Mouse (Mus musculus): Measurements from ENCODE around the gene Nrbf2. TPM values are rescaled to one million over a fixed set of nuclear protein-coding genes. Genes with fewer than 3 reads are reported as not detected.
A peak's percentile ranks its signal among the peaks of the same experiment; 100 is the strongest.

Nrbf2 gene
- polyA plus RNA-seq, 1 experiment from 2014 or later, result 40.5 TPM

GRCm38 (mm10) chr10:67284761-67285175 lies 337 bp downstream of the Nrbf2 start:
- WGBS, result 0% methylated on average over 6 of the region's 41 CpGs
- ATAC-seq (ENCODE audit: low read depth) (peak; percentile 64), DNase-seq (ENCODE audit: low spot score) (peak; percentile 13)
- Histone ChIP-seq H3K27ac (replicated peaks; ENCODE audit: low read depth, low read length) (peak overlapping the region; percentile 83), H3K4me2 (ENCODE audit: low read depth, low read length) (peak overlapping the region; percentile 84), H3K9ac (ENCODE audit: low read depth, low read length) (peak overlapping the region; percentile 91), H3K27me3 (replicated peaks; ENCODE audit: control insufficient read depth, insufficient read depth, low read length) (no peaks in the 10 kb centered on the region), H3K9me3 (ENCODE audit: control insufficient read depth, low read length) (no peaks in the 10 kb centered on the region), H3K36me3 (ENCODE audit: control insufficient read depth, insufficient read depth, low read length) (no peaks in the 10 kb centered on the region), H3K4me3 (ENCODE audit: low read depth, low read length) (peak overlapping the region; percentile 91), H3K4me1 (ENCODE audit: control insufficient read depth, insufficient read depth, low read length) (peaks cover 10% of the 10 kb centered on the region)

GRCm38 (mm10) chr10:67284311-67284710 lies 794 bp downstream of the Nrbf2 start:
- Histone ChIP-seq H3K9me3 (ENCODE audit: control insufficient read depth, low read length) (no peaks in the 10 kb centered on the region), H3K36me3 (ENCODE audit: control insufficient read depth, insufficient read depth, low read length) (no peaks in the 10 kb centered on the region), H3K4me1 (ENCODE audit: control insufficient read depth, insufficient read depth, low read length) (peaks cover 10% of the 10 kb centered on the region), H3K9ac (ENCODE audit: low read depth, low read length) (peak overlapping the region; percentile 91), H3K27me3 (replicated peaks; ENCODE audit: control insufficient read depth, insufficient read depth, low read length) (no peaks in the 10 kb centered on the region), H3K4me3 (ENCODE audit: low read depth, low read length) (peak overlapping the region; percentile 91), H3K4me2 (ENCODE audit: low read depth, low read length) (peak overlapping the region; percentile 84), H3K27ac (replicated peaks; ENCODE audit: low read depth, low read length) (peak overlapping the region; percentile 83; the same call in 1 of the 2 replicates)
- peak; percentile 30 for DNase-seq (ENCODE audit: low spot score)
- ATAC-seq (ENCODE audit: low read depth), result no peak
- WGBS, result 2% methylated on average over 10 of the region's 10 CpGs

GRCm38 (mm10) chr10:67283516-67283915 lies 1.6 kb downstream of the Nrbf2 start:
- Histone ChIP-seq H3K4me2 (ENCODE audit: low read depth, low read length) (peak overlapping the region; percentile 84), H3K27me3 (replicated peaks; ENCODE audit: control insufficient read depth, insufficient read depth, low read length) (no peaks in the 10 kb centered on the region), H3K9ac (ENCODE audit: low read depth, low read length) (peak overlapping the region; percentile 91), H3K27ac (replicated peaks; ENCODE audit: low read depth, low read length) (no peak overlapping the region), H3K4me3 (ENCODE audit: low read depth, low read length) (peak overlapping the region; percentile 91), H3K36me3 (ENCODE audit: control insufficient read depth, insufficient read depth, low read length) (no peaks in the 10 kb centered on the region), H3K9me3 (ENCODE audit: control insufficient read depth, low read length) (no peaks in the 10 kb centered on the region), H3K4me1 (ENCODE audit: control insufficient read depth, insufficient read depth, low read length) (peaks cover 10% of the 10 kb centered on the region)
- ATAC-seq (ENCODE audit: low read depth) (no peak), DNase-seq (ENCODE audit: low spot score) (no peak)
- WGBS, result 84% methylated on average over 9 of the region's 9 CpGs

GRCm38 (mm10) chr10:67282531-67282930 lies 2.6 kb downstream of the Nrbf2 start:
- Histone ChIP-seq H3K4me3 (ENCODE audit: low read depth, low read length) (no peak overlapping the region), H3K9me3 (ENCODE audit: control insufficient read depth, low read length) (no peaks in the 10 kb centered on the region), H3K27me3 (replicated peaks; ENCODE audit: control insufficient read depth, insufficient read depth, low read length) (no peaks in the 10 kb centered on the region), H3K4me2 (ENCODE audit: low read depth, low read length) (no peak overlapping the region), H3K27ac (replicated peaks; ENCODE audit: low read depth, low read length) (no peak overlapping the region), H3K9ac (ENCODE audit: low read depth, low read length) (no peak overlapping the region), H3K36me3 (ENCODE audit: control insufficient read depth, insufficient read depth, low read length) (no peaks in the 10 kb centered on the region), H3K4me1 (ENCODE audit: control insufficient read depth, insufficient read depth, low read length) (peaks cover 10% of the 10 kb centered on the region)
- no peak for DNase-seq (ENCODE audit: low spot score)
- WGBS, result 62% methylated on average over 2 of the region's 2 CpGs
- ATAC-seq (ENCODE audit: low read depth), result no peak

- Histone ChIP-seq H3K4me2 (ENCODE audit: low read depth, low read length) (no peak overlapping the region), H3K4me3 (ENCODE audit: low read depth, low read length) (no peak overlapping the region), H3K36me3 (ENCODE audit: control insufficient read depth, insufficient read depth, low read length) (no peaks in the 10 kb centered on the region), H3K9ac (ENCODE audit: low read depth, low read length) (no peak overlapping the region), H3K27ac (replicated peaks; ENCODE audit: low read depth, low read length) (no peak overlapping the region), H3K27me3 (replicated peaks; ENCODE audit: control insufficient read depth, insufficient read depth, low read length) (no peaks in the 10 kb centered on the region), H3K4me1 (ENCODE audit: control insufficient read depth, insufficient read depth, low read length) (peaks cover 10% of the 10 kb centered on the region), H3K9me3 (ENCODE audit: control insufficient read depth, low read length) (no peaks in the 10 kb centered on the region)
- DNase-seq (ENCODE audit: low spot score) (no peak), ATAC-seq (ENCODE audit: low read depth) (no peak)
- 66% methylated on average over 8 of the region's 8 CpGs for WGBS
These were observed 3.3 kb downstream of the Nrbf2 start for GRCm38 (mm10) chr10:67281852-67282251.

- Histone ChIP-seq H3K36me3 (ENCODE audit: control insufficient read depth, insufficient read depth, low read length) (peaks cover 29% of the 10 kb centered on the region), H3K4me2 (ENCODE audit: low read depth, low read length) (no peak overlapping the region), H3K27me3 (replicated peaks; ENCODE audit: control insufficient read depth, insufficient read depth, low read length) (no peaks in the 10 kb centered on the region), H3K27ac (replicated peaks; ENCODE audit: low read depth, low read length) (no peak overlapping the region), H3K4me1 (ENCODE audit: control insufficient read depth, insufficient read depth, low read length) (no peaks in the 10 kb centered on the region), H3K9me3 (ENCODE audit: control insufficient read depth, low read length) (no peaks in the 10 kb centered on the region), H3K4me3 (ENCODE audit: low read depth, low read length) (no peak overlapping the region), H3K9ac (ENCODE audit: low read depth, low read length) (no peak overlapping the region)
- no peak for ATAC-seq (ENCODE audit: low read depth)
- no peak for DNase-seq (ENCODE audit: low spot score)
These were observed 9.2 kb downstream of the Nrbf2 start for GRCm38 (mm10) chr10:67275916-67276315.

- WGBS, result 58% methylated on average over 1 of the region's 1 CpGs
These were observed 20.3 kb downstream of the Nrbf2 start for GRCm38 (mm10) chr10:67264852-67265251.

GRCm38 (mm10) chr10:67253115-67253514 lies 32.0 kb downstream of the Nrbf2 start:
- no peak overlapping the region for H3K9ac ChIP-seq (ENCODE audit: low read depth, low read length)
- no peaks in the 10 kb centered on the region for H3K9me3 ChIP-seq (ENCODE audit: control insufficient read depth, low read length)
- H3K27ac ChIP-seq (replicated peaks; ENCODE audit: low read depth, low read length), result no peak overlapping the region
- H3K4me2 ChIP-seq (ENCODE audit: low read depth, low read length), result no peak overlapping the region
- no peak for DNase-seq (ENCODE audit: low spot score)
- peaks cover 69% of the 10 kb centered on the region for H3K36me3 ChIP-seq (ENCODE audit: control insufficient read depth, insufficient read depth, low read length)
- H3K27me3 ChIP-seq (replicated peaks; ENCODE audit: control insufficient read depth, insufficient read depth, low read length), result no peaks in the 10 kb centered on the region
- H3K4me1 ChIP-seq (ENCODE audit: control insufficient read depth, insufficient read depth, low read length), result no peaks in the 10 kb centered on the region
- H3K4me3 ChIP-seq (ENCODE audit: low read depth, low read length), result no peak overlapping the region
- no peak for ATAC-seq (ENCODE audit: low read depth)
- 79% methylated on average over 1 of the region's 1 CpGs for WGBS

More at GRCm38 (mm10) chr10:67264852-67265251, 20.3 kb downstream of the Nrbf2 start:
- no peak overlapping the region for H3K9ac ChIP-seq (ENCODE audit: low read depth, low read length)
- H3K9me3 ChIP-seq (ENCODE audit: control insufficient read depth, low read length), result peaks cover 5% of the 10 kb centered on the region; the same call in 1 of the 2 replicates
- ATAC-seq (ENCODE audit: low read depth) (no peak), DNase-seq (ENCODE audit: low spot score) (peak; percentile 24)
- H3K4me1 ChIP-seq (ENCODE audit: control insufficient read depth, insufficient read depth, low read length), result no peaks in the 10 kb centered on the region
- H3K27me3 ChIP-seq (replicated peaks; ENCODE audit: control insufficient read depth, insufficient read depth, low read length), result no peaks in the 10 kb centered on the region
- no peak overlapping the region for H3K4me3 ChIP-seq (ENCODE audit: low read depth, low read length)
- peaks cover 27% of the 10 kb centered on the region for H3K36me3 ChIP-seq (ENCODE audit: control insufficient read depth, insufficient read depth, low read length)
- no peak overlapping the region for H3K27ac ChIP-seq (replicated peaks; ENCODE audit: low read depth, low read length)
- H3K4me2 ChIP-seq (ENCODE audit: low read depth, low read length), result no peak overlapping the region

GRCm38 (mm10) chr10:67252353-67252752 lies 32.8 kb downstream of the Nrbf2 start:
- Histone ChIP-seq H3K27ac (replicated peaks; ENCODE audit: low read depth, low read length) (no peak overlapping the region), H3K9ac (ENCODE audit: low read depth, low read length) (no peak overlapping the region), H3K4me3 (ENCODE audit: low read depth, low read length) (no peak overlapping the region), H3K9me3 (ENCODE audit: control insufficient read depth, low read length) (no peaks in the 10 kb centered on the region), H3K4me2 (ENCODE audit: low read depth, low read length) (no peak overlapping the region), H3K36me3 (ENCODE audit: control insufficient read depth, insufficient read depth, low read length) (peaks cover 76% of the 10 kb centered on the region), H3K4me1 (ENCODE audit: control insufficient read depth, insufficient read depth, low read length) (no peaks in the 10 kb centered on the region), H3K27me3 (replicated peaks; ENCODE audit: control insufficient read depth, insufficient read depth, low read length) (no peaks in the 10 kb centered on the region)
- DNase-seq (ENCODE audit: low spot score) (no peak), ATAC-seq (ENCODE audit: low read depth) (no peak)
- WGBS, result 75% methylated on average over 5 of the region's 5 CpGs
